Mouse (Mus musculus) kidney, embryonic 14.5 days (tissue): ENCODE data around the gene Eif3d. TPM values are rescaled to one million over a fixed set of nuclear protein-coding genes. Genes with fewer than 3 reads are reported as not detected.
A peak's percentile ranks its signal among the peaks of the same experiment; 100 is the strongest.

Source experiments
- ATAC-seq: fragments of 200-750 bp; cut with Nextera tagmentation; 2 replicates; pipeline ENCODE4 v1.8.0; 2017; ENCODE audit warnings: moderate number of reproducible peaks, mild to moderate bottlenecking, moderate TSS enrichment, moderate library complexity; ENCODE audit not compliant: low FRiP score, low TSS enrichment
- H3K27ac ChIP-seq: fragments of 300-500 bp; sonication (generic); 2 replicates; pipeline ENCODE4 v1.5.1; 2014; ENCODE audit warnings: low read depth, mild to moderate bottlenecking, low read length, moderate library complexity, mixed read lengths
- H3K27me3 ChIP-seq: fragments of 300-500 bp; sonication (generic); 2 replicates; pipeline ENCODE4 v1.6.1; 2014; ENCODE audit warnings: mild to moderate bottlenecking, low read length; ENCODE audit not compliant: control insufficient read depth, insufficient read depth
- H3K36me3 ChIP-seq: fragments of 300-500 bp; sonication (generic); 2 replicates; pipeline ENCODE4 v1.6.1; 2014; ENCODE audit warnings: low read length, mixed read lengths; ENCODE audit not compliant: control insufficient read depth, insufficient read depth
- H3K4me1 ChIP-seq: fragments of 300-500 bp; sonication (generic); 2 replicates; pipeline ENCODE4 v1.6.1; 2014; ENCODE audit warnings: low read length, mixed read lengths; ENCODE audit not compliant: control insufficient read depth, insufficient read depth
- H3K4me2 ChIP-seq: fragments of 300-500 bp; sonication (generic); replicated peaks from 2 replicates; pipeline ENCODE4 v1.6.1; 2014; ENCODE audit warnings: low read depth, mild to moderate bottlenecking, low read length
- H3K4me3 ChIP-seq: fragments of 300-500 bp; sonication (generic); 2 replicates; pipeline ENCODE4 v1.5.1; 2014; ENCODE audit warnings: mild to moderate bottlenecking, low read length
- H3K9ac ChIP-seq: fragments of 300-500 bp; sonication (generic); 2 replicates; pipeline ENCODE4 v1.6.1; 2014; ENCODE audit warnings: low read depth, mild to moderate bottlenecking, low read length, moderate library complexity
- H3K9me3 ChIP-seq: fragments of 300-500 bp; sonication (generic); 2 replicates; pipeline ENCODE4 v1.6.1; 2016; ENCODE audit warnings: low read length; ENCODE audit not compliant: control insufficient read depth
- WGBS: fragments of 180-500 bp; shearing (Covaris S2); extraction: QIAGEN DNeasy Blood & Tissue Kit; methylation state at CpG from one replicate; pipeline ENCODE4 v1.1.7; 2014; 5-methylcytosine and 5-hydroxymethylcytosine counted together
- polyA plus RNA-seq: library from polyadenylated mRNA; unstranded; fragments of >200 nt; fragmentation: Nextera tagmentation; extraction: Ambion mirVana; gene quantifications from 2 replicates; pipeline ENCODE4 v1.2.1, GENCODE M21; 2014

The Eif3d gene
- polyA plus RNA-seq, 1 experiment from 2014 or later = 247 TPM

GRCm38 (mm10) chr15:77928673-77929331 is 41.8 kb downstream of the Eif3d start, which contains the start of gene Txn2:
Txn2 (minus strand) TSS chr15:77929006.
- Histone ChIP-seq H3K9ac (peak within 1 kb of the TSS; percentile 79), H3K4me3 (peak within 1 kb of the TSS; percentile 78), H3K27ac (peak within 1 kb of the TSS; percentile 90), H3K27me3 (no peaks in the 10 kb centered on the region), H3K36me3 (peaks cover 26% of the 10 kb centered on the region), H3K4me1 (peaks cover 9% of the 10 kb centered on the region), H3K4me2 (peak within 1 kb of the TSS; percentile 81), H3K9me3 (no peaks in the 10 kb centered on the region)
- ATAC-seq = peak; percentile 96
- under 1% methylated on average over 33 of the region's 34 CpGs for WGBS

DNA sequence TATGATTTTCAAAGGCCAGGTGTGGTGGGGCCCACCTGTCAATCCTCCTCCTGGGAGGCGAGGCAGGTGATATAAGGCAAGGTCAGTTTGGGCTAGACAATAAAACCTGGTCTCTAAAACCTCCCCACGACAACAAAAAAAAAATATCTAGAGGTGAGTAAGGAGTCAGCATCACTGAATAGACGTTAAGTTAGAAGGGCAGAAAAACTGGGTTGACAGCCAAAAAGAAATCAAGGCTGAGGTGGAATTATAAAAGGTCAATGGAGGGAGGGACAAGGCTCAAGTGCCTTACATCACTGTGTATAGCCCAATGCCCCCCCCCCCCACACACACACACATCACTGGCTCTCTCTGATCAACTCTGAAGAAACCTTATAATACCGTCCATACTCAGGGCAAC is 42.5 kb downstream of the Eif3d start:
- no peak for ATAC-seq
- no peaks in the 10 kb centered on the region for H3K9me3 ChIP-seq
- no peaks in the 10 kb centered on the region for H3K27me3 ChIP-seq
- 22% methylated on average over 4 of the region's 4 CpGs for WGBS
- peak overlapping the region; percentile 79 for H3K9ac ChIP-seq
- H3K27ac ChIP-seq = peak overlapping the region; percentile 90; the same call in 1 of the 2 replicates
- H3K4me3 ChIP-seq = peak overlapping the region; percentile 78
- H3K4me2 ChIP-seq = peak overlapping the region; percentile 75
- peaks cover 34% of the 10 kb centered on the region for H3K36me3 ChIP-seq
- H3K4me1 ChIP-seq = peaks cover 9% of the 10 kb centered on the region

- Histone ChIP-seq H3K4me1 (peaks cover 9% of the 10 kb centered on the region), H3K9ac (no peak overlapping the region), H3K4me2 (no peak overlapping the region), H3K9me3 (no peaks in the 10 kb centered on the region), H3K27ac (no peak overlapping the region), H3K36me3 (peaks cover 45% of the 10 kb centered on the region), H3K27me3 (no peaks in the 10 kb centered on the region), H3K4me3 (no peak overlapping the region)
- WGBS = 97% methylated on average over 5 of the region's 5 CpGs
- no peak for ATAC-seq
Observed at GRCm38 (mm10) chr15:77926921-77927320, 43.7 kb downstream of the Eif3d start.

DNA sequence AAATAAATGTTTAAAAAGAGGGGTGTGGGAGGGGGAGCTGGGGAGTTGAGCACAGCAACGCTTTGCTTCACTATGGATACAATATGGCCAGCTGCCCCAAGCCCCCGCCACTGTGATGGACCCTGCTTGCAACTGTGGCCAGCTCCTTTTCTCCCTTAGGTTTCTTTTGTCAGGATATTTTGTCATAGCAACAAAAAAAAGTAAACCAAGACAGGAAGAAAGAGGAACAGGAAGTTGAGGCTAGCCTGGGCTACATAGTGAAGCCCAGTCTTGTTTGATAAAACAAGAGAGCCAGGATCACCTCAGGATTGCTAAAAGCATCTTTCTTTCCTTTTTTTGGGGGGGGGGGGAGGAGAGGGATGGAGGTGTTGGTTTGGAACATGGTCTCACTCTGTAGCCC is 45.4 kb downstream of the Eif3d start:
- no peaks in the 10 kb centered on the region for H3K27me3 ChIP-seq
- H3K9me3 ChIP-seq = no peaks in the 10 kb centered on the region
- H3K4me3 ChIP-seq = no peak overlapping the region
- H3K36me3 ChIP-seq = peaks cover 57% of the 10 kb centered on the region
- ATAC-seq = no peak
- no peak overlapping the region for H3K9ac ChIP-seq
- no peak overlapping the region for H3K4me2 ChIP-seq
- no peak overlapping the region for H3K27ac ChIP-seq
- 96% methylated on average over 2 of the region's 2 CpGs for WGBS
- H3K4me1 ChIP-seq = peaks cover 16% of the 10 kb centered on the region

GRCm38 (mm10) chr15:77923267-77924035 is 47.2 kb downstream of the Eif3d start:
- 72% methylated on average over 9 of the region's 9 CpGs for WGBS

GRCm38 (mm10) chr15:77922710-77923109 is 47.9 kb downstream of the Eif3d start:
- Histone ChIP-seq H3K27ac (no peak overlapping the region), H3K4me1 (peaks cover 8% of the 10 kb centered on the region), H3K9ac (no peak overlapping the region), H3K27me3 (no peaks in the 10 kb centered on the region), H3K4me2 (no peak overlapping the region), H3K36me3 (peaks cover 63% of the 10 kb centered on the region), H3K9me3 (no peaks in the 10 kb centered on the region), H3K4me3 (no peak overlapping the region)
- 79% methylated on average over 9 of the region's 9 CpGs for WGBS
- ATAC-seq = no peak

More at GRCm38 (mm10) chr15:77923267-77924035, 47.2 kb downstream of the Eif3d start:
- peaks cover 61% of the 10 kb centered on the region for H3K36me3 ChIP-seq
- no peak overlapping the region for H3K9ac ChIP-seq
- ATAC-seq = no peak
- H3K27ac ChIP-seq = no peak overlapping the region
- no peaks in the 10 kb centered on the region for H3K9me3 ChIP-seq
- no peak overlapping the region for H3K4me3 ChIP-seq
- no peak overlapping the region for H3K4me2 ChIP-seq
- no peaks in the 10 kb centered on the region for H3K27me3 ChIP-seq
- H3K4me1 ChIP-seq = peaks cover 12% of the 10 kb centered on the region

- peaks cover 60% of the 10 kb centered on the region for H3K36me3 ChIP-seq
- no peak overlapping the region for H3K4me2 ChIP-seq
- H3K9me3 ChIP-seq = no peaks in the 10 kb centered on the region
- H3K9ac ChIP-seq = no peak overlapping the region
- no peaks in the 10 kb centered on the region for H3K27me3 ChIP-seq
- no peak overlapping the region for H3K4me3 ChIP-seq
- no peak for ATAC-seq
- H3K27ac ChIP-seq = no peak overlapping the region
- 0 out of 2 replicates have a peak, but pooled peaks cover 7% of the 10 kb centered on the region for H3K4me1 ChIP-seq
- WGBS = 90% methylated on average over 6 of the region's 6 CpGs
Observed at GRCm38 (mm10) chr15:77921636-77922035, 49.0 kb downstream of the Eif3d start.

GRCm38 (mm10) chr15:77920511-77921462 is 49.8 kb downstream of the Eif3d start:
- Histone ChIP-seq H3K4me1 (0 out of 2 replicates have a peak, but pooled peaks cover 7% of the 10 kb centered on the region), H3K27ac (no peak overlapping the region; the same call in 1 of the 2 replicates), H3K9ac (no peak overlapping the region), H3K4me3 (no peak overlapping the region), H3K9me3 (no peaks in the 10 kb centered on the region), H3K27me3 (no peaks in the 10 kb centered on the region), H3K36me3 (peaks cover 63% of the 10 kb centered on the region), H3K4me2 (no peak overlapping the region)
- ATAC-seq = 0 out of 2 replicates have a peak, but pooled peaks have one; percentile 33
- WGBS = 63% methylated on average over 10 of the region's 10 CpGs
